Mouse (Mus musculus) layer of hippocampus, adult 11-12 months (tissue): ENCODE measurements around the gene Six5.
A peak's percentile ranks its signal among the peaks of the same experiment; 100 is the strongest.

Experiments
- DNase-seq: peaks from one replicate; pipeline ENCODE4 v3.0.0; 2022; ENCODE audit warnings: low spot score

Six5 gene

GRCm38 (mm10) chr7:19096421-19096976 is 2.1 kb downstream of the Six5 start:
- no peak for DNase-seq

DNA sequence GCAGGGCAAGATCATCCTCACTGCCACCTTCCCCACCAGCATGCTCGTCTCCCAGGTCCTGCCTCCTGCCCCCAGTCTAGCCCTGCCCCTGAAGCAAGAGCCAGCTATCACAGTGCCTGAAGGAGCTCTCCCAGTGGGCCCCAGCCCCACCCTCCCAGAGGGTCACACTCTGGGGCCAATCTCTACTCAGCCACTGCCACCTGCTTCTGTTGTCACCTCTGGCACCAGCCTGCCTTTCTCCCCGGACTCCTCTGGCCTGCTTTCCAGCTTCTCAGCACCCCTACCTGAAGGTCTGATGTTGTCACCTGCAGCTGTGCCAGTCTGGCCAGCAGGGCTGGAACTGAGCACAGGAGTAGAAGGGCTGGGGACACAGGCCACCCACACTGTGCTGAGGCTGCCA is 2.8 kb downstream of the Six5 start:
- DNase-seq: no peak

DNA sequence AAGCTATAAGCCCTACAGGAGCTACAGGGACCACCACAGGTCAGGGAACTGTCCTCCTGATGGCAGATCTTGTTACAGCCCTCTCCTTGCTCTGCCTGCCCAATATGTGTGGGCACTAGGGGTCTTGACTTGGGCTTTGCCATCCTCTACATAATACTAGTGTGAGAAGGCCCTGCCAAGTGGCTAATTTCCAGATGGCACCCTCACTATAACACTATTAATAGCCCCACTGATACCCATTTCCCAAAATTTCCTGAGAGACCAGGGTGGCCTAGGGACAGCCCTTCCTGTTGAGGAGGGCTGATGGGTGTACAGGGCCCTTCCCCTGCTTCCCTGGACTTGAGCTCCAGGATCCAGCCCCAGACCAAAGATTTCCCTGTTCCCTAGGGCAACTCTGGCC is 3.5 kb downstream of the Six5 start:
- DNase-seq: no peak

- DNase-seq: no peak
Measured at GRCm38 (mm10) chr7:19098811-19099210, 4.4 kb downstream of the Six5 start.

GRCm38 (mm10) chr7:19100290-19100689 is 5.9 kb downstream of the Six5 start:
- DNase-seq: no peak

- no peak for DNase-seq
Measured at GRCm38 (mm10) chr7:19103741-19104140, 9.3 kb downstream of the Six5 start.

DNA sequence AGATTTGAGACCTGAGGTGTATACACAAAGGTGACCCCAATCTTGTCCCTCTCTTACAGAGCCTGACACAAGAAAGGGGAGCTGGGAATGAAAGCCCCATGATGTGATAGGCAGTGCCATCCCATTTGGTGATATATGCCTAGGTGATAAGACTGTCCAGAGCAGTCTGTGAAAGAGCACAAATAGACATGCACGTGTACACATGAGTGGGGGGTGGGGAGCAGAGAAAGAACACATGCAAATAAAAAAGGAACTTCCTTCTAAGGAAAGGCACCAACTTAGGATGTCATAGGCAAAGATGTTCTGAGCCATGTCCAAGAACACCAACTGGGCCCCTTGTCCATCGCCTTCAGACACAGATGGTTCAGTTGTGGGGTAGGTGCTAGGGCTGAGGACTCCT is 10.1 kb downstream of the Six5 start:
- no peak for DNase-seq

- DNase-seq: no peak
Measured at GRCm38 (mm10) chr7:19107436-19107835, 13.0 kb downstream of the Six5 start.

DNA sequence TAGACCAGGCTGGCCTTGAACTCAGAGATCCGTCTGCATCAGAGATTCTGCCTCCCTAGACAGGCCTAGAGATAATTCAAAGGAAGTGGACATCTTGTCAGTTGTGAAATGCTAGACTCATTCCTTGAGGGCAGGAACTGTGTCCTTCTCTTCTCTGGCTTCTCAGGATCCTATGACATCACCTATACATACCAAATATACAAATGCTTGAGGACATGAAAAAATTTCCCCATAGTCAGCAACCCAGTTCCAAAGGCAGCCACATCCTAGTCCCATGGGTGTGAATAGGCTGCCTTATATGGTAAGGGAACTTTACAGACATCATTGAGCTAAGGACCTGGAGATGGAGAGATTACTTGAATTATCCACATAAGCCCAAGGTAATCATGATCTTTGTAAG is 15.2 kb downstream of the Six5 start:
- no peak for DNase-seq

- DNase-seq: peak; percentile 48
Measured at GRCm38 (mm10) chr7:19118028-19118771, 23.8 kb downstream of the Six5 start, which contains the start of gene Gm4969. Gene Gm4969, minus strand, starts transcription at chr7:19118368.

DNA sequence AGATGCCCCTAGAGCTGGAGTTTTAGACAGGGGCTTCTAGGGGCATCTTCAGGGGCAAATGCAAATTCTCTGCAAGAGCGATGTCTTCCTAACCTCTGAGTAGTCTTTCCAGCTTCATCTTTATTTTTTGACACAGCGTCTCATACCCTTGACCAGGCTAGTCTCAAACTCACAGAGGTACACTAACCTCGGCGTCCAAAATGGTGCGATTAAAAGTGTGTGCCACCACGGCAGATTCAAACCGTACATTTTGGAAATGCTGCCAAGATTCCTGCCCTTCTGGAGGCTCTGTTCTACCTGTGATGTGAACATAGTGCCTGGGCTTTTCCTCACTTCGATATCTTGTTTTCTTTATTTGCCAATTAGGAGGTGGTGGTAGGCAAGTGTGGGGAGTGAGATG is 24.7 kb downstream of the Six5 start:
- DNase-seq: no peak

DNA sequence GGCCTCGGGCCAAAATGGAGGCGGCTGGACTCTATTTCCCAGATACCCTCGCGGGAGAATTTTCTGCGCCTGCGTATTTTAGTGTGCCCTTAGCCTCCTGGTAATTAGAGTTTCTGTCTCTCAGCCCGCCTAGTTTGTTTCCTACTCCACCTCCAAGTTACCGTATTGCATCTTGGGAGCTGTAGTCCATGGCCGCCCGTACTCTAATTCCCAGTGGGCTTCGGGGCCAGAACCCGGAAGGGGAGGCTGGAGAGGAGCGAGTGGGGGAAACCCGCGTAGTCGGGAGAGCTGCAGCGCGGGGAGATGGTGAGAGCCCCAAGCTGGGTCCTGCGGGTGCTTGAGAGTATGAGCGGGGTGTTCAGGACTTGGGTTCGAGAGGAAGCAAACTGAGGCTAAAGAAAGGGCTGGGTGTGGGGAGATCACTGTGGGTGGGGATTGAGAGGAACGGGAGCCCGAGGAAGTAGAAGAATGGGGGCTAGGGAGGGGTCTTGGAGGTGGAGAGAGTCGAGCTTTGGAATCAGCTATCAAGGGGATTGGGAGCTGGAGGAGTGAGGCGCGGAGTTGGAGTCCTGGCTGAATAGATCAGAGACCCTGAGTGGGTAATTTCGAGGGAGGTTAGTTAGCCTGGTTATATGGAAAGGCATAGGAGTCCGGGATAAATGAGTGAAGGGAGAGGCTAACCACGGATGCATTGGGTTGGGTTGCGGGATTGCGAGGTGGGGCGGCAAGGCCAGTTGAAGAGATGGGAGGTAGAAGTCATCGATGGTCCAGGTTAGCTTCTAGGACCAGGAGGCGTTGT is 25.4 kb downstream of the Six5 start, which contains the start of gene Fbxo46:
TSS of gene Fbxo46 (plus strand) at position 229 of the 799 bp plus-strand sequence.
- DNase-seq: peak; percentile 96

DNA sequence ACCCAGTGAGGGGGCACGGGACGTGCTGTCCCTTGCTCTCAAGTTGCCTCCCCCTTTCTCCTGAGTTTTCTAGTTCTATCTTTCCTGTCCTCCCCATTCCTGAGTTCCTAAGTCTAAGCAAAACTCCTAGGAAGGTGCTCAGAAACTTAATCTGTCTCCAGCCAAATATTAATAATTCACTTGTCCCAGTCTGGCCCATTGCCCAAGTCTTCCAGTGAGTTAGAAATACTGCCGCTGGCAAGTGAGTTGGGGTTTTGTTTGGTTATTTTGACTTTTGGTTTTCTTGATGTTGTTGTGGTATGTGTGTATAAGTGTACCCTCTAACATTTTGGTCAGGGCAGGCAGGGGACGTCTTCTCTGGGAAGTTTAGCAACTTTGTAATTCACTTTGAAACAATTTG is 27.3 kb downstream of the Six5 start:
- no peak for DNase-seq

DNA sequence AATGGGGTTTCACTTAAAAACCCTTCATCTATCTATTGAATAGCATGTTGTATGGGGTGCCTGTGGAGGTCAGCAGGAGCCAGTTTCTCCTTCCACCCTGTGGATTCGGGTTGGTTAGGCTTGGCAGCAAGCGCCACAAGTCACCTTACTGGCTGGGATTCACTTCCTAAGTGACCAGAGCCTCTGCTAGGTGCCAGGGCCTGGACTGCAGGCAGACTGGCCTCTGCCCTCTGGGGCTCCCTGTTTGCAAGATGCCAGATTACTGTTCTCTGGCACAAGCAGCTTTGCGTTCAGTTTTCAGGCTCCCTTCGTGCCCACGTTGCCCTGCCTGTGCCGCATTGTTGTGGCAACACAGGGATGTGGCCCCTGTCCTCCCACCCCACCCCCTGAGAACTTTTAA is 30.3 kb downstream of the Six5 start:
- no peak for DNase-seq

DNA sequence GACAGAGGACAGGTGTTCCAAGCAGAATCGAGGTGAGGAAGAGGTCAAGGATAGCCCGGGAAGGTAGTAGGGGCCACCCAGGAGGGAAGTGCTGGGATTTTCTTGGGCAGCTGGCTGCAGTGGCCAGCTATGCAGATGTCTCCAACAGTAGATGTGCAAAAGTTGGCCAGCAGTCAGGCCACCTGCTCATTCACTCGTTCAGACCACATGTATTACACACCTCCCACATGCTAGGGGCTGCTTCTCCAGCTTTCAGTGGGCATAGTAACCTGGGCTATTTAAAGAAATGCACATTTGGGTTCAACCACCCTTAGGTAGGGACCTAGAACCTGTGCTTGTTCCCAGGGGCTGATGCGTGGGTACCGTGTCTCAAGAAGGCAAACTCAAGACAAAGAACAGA is 33.4 kb downstream of the Six5 start:
- DNase-seq: no peak

DNA sequence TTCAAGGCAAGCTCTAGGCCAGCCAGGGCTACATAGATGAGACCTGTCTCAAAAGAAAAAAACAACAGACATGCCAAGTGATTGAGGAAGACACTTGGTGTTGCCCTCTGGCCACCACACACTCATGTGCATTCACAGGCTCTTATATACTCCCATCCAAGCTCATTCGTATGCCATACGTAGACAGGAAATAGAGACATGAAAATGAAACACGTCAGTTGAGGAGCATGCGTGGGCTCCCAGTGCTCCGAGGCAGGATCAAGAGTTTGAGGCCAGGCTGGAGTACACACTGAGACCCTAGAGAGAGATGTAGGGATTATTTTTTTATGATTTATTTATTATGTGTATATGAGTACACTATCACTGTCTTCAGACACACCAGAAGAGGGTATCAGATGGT is 35.0 kb downstream of the Six5 start:
- DNase-seq: no peak

DNA sequence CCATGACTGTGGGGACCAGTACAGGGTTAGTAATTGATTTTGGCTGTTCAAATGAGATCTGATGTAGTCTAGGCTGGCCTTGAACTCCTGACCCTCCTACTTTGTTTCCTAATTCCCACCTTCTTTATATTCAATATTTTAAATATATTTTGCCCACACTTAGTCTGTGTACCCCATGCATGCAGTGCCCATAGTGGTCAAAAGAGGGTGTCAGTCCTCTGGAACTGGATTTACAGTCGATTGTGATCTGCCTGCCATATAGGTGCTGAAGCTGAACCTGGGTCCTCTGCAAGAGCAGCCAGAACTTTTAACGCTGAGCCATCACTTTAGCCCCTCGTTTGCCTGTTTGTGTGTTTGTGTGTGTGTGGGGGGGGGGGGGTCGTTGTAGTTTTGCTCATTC is 36.3 kb downstream of the Six5 start:
- DNase-seq: no peak

DNA sequence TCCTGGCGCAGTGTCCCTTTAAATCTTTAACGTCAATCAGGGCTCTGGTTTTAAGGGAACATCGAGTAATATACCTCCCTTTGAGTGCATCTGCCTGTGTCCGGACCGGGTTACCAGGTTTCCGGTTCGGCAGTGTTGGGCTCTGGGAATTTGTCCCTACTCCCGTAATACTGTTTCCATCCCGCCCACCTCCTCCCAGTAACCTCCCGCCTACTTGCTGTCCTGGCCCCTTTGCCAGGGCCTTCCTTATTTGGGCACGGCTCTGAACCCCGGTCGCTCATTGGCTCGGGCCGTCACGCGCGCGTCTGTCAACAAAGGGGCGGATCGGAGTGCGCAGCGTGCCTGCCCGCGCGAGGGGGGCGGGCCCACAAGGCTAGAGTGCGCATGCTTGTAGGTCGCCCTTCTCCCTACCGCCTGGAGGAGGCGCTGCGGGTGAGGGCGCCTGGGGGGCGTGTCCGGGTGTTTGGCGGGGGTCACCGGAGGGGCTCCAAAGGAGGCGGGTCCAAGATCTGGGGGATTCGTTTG is 37.0 kb downstream of the Six5 start:
- DNase-seq: peak; percentile 98

- no peak for DNase-seq
Measured at GRCm38 (mm10) chr7:19136168-19136567, 41.8 kb downstream of the Six5 start.

GRCm38 (mm10) chr7:19136673-19137334 is 42.4 kb downstream of the Six5 start:
- no peak for DNase-seq

DNA sequence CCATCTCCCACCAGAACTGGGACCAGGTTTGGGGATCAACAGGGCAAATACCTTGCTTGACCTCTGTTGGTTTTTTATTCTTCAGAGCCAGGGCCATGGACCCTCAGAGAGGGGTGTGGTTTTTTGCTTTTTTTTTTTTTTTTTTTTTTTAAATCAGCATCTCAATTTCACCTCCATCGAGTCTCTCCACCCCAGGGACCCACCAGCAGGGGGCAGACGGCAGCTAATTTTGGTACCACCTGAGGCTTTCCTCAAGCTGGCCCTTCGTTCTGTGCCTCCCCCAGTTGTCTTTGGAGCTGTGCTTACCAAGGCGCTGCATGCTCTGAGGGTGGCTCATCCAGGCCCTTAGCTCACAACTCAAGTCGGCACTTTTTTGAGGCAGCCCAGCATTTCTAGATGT is 43.0 kb downstream of the Six5 start:
- peak; percentile 75 for DNase-seq

GRCm38 (mm10) chr7:19146793-19147192 is 52.4 kb downstream of the Six5 start:
- no peak for DNase-seq
